Mouse (Mus musculus) forebrain, postnatal 0 days (tissue): ENCODE results near the gene Gm15127. TPM values are rescaled to one million over a fixed set of nuclear protein-coding genes. Genes with fewer than 3 reads are reported as not detected.
"Not testable (repeated sequence)": the region's sequence is repeated elsewhere in the genome, so short reads cannot be mapped to it uniquely, and the experiment has no call there.

Experiments used
- ATAC-seq: fragments of 200-750 bp; cut with Nextera tagmentation; 2 replicates; pipeline ENCODE4 v1.8.0; 2017; ENCODE audit warnings: mild to moderate bottlenecking, moderate library complexity
- DNase-seq: peaks from one replicate; pipeline ENCODE4 v3.0.0-alpha.2; 2015
- H3K27ac ChIP-seq: fragments of 300-500 bp; sonication (generic); 2 replicates; pipeline ENCODE4 v1.5.1; 2014; ENCODE audit warnings: low read depth, mild to moderate bottlenecking, antibody characterized with exemption, low read length, moderate library complexity, mixed read lengths
- H3K27me3 ChIP-seq: fragments of 300-500 bp; sonication (generic); 2 replicates; pipeline ENCODE4 v1.6.1; 2014; ENCODE audit warnings: mild to moderate bottlenecking, low read length, mixed read lengths; ENCODE audit not compliant: insufficient read depth
- H3K36me3 ChIP-seq: fragments of 300-500 bp; sonication (generic); 2 replicates; pipeline ENCODE4 v1.6.1; 2014; ENCODE audit warnings: mild to moderate bottlenecking, moderate library complexity; ENCODE audit not compliant: insufficient read depth
- H3K4me1 ChIP-seq: fragments of 300-500 bp; sonication (generic); 2 replicates; pipeline ENCODE4 v1.6.1; 2014; ENCODE audit warnings: antibody characterized with exemption; ENCODE audit not compliant: insufficient read depth
- H3K4me2 ChIP-seq: fragments of 300-500 bp; sonication (generic); 2 replicates; pipeline ENCODE4 v1.6.1; 2014; ENCODE audit warnings: low read depth, mild to moderate bottlenecking, moderate library complexity
- H3K4me3 ChIP-seq: fragments of 300-500 bp; sonication (generic); 2 replicates; pipeline ENCODE4 v1.5.1; 2014; ENCODE audit warnings: low read depth, low read length, mixed read lengths
- H3K9ac ChIP-seq: fragments of 300-500 bp; sonication (generic); 2 replicates; pipeline ENCODE4 v1.6.1; 2014; ENCODE audit warnings: mild to moderate bottlenecking
- H3K9me3 ChIP-seq: fragments of 300-500 bp; sonication (generic); 2 replicates; pipeline ENCODE4 v1.6.1; 2016; ENCODE audit warnings: low read length
- WGBS: fragments of 180-500 bp; shearing (Covaris S2); extraction: QIAGEN DNeasy Blood & Tissue Kit; methylation state at CpG from one replicate; pipeline ENCODE4 v1.1.7; 2014; 5-methylcytosine and 5-hydroxymethylcytosine counted together
- polyA plus RNA-seq: library from polyadenylated mRNA; unstranded; fragments of >200 nt; fragmentation: Nextera tagmentation; extraction: Ambion mirVana; gene quantifications from 2 replicates; pipeline ENCODE4 v1.2.1, GENCODE M21; 2015
- total RNA-seq: library from RNA; depleted of rRNA; stranded (reverse); fragments of >200 nt; gene quantifications from 2 replicates; pipeline ENCODE4 v1.2.3, GENCODE M21; 2014; rRNA removed

Gm15127 gene
- total RNA-seq (not detected in 2 replicates), polyA plus RNA-seq (not detected in 2 replicates)

- not testable (repeated sequence) for H3K4me1 ChIP-seq, H3K27me3 ChIP-seq, H3K36me3 ChIP-seq, ATAC-seq, H3K9me3 ChIP-seq, H3K9ac ChIP-seq, DNase-seq, H3K4me3 ChIP-seq, H3K27ac ChIP-seq, H3K4me2 ChIP-seq
- 72% methylated on average over 3 of the region's 4 CpGs for WGBS
These were observed at the start of gene Gm15127 for GRCm38 (mm10) chrX:148663298-148663697. Gene Gm15127 (plus strand): TSS chrX:148663598.

GRCm38 (mm10) chrX:148615053-148615452 lies 48.3 kb upstream of the Gm15127 start, which contains the start of gene Gm8334:
Gene Gm8334 (minus strand): TSS chrX:148615153.
- DNase-seq, result not testable (repeated sequence)
- 85% methylated on average over 3 of the region's 7 CpGs for WGBS

GRCm38 (mm10) chrX:148676290-148676689 lies 12.9 kb downstream of the Gm15127 start:
- H3K36me3 ChIP-seq, H3K27me3 ChIP-seq, ATAC-seq, DNase-seq, H3K9me3 ChIP-seq, H3K27ac ChIP-seq, H3K4me1 ChIP-seq, H3K9ac ChIP-seq, H3K4me3 ChIP-seq, H3K4me2 ChIP-seq: not testable (repeated sequence)
- 22% methylated on average over 1 of the region's 1 CpGs for WGBS

More at GRCm38 (mm10) chrX:148615053-148615452, 48.3 kb upstream of the Gm15127 start, which contains the start of gene Gm8334:
- not testable (repeated sequence) for H3K27me3 ChIP-seq, H3K4me2 ChIP-seq, H3K9me3 ChIP-seq, H3K27ac ChIP-seq, ATAC-seq, H3K36me3 ChIP-seq, H3K4me3 ChIP-seq, H3K9ac ChIP-seq, H3K4me1 ChIP-seq

Other genes starting within 250 kb of the Gm15127 start
- not detected in 2 replicates for gene Gm15114, start 174.6 kb upstream of the Gm15127 start, total RNA-seq
- gene Gm15114, start 174.6 kb upstream of the Gm15127 start, polyA plus RNA-seq, result not detected in 2 replicates
- gene Gm8334, start 48.4 kb upstream of the Gm15127 start, total RNA-seq, result not detected in 2 replicates
- not detected in 2 replicates for gene Gm8334, start 48.4 kb upstream of the Gm15127 start, polyA plus RNA-seq
- gene Luzp4, start 194.0 kb downstream of the Gm15127 start, total RNA-seq, result not detected in 2 replicates
- not detected in 2 replicates for gene Luzp4, start 194.0 kb downstream of the Gm15127 start, polyA plus RNA-seq